Mouse (Mus musculus) forebrain, embryonic 12.5 days (tissue): Measurements from ENCODE around the gene Gm10097. TPM values are rescaled to one million over a fixed set of nuclear protein-coding genes. Genes with fewer than 3 reads are reported as not detected.
A peak's percentile ranks its signal among the peaks of the same experiment; 100 is the strongest.

Experiments
- ATAC-seq: fragments of 200-750 bp; cut with Nextera tagmentation; 2 replicates; pipeline ENCODE4 v1.8.0; 2017; ENCODE audit warnings: moderate TSS enrichment; ENCODE audit not compliant: low FRiP score
- H3K27ac ChIP-seq: fragments of 300-500 bp; sonication (generic); 2 replicates; pipeline ENCODE4 v1.5.1; 2016; ENCODE audit warnings: mild to moderate bottlenecking
- H3K27me3 ChIP-seq: fragments of 300-500 bp; sonication (generic); 2 replicates; pipeline ENCODE4 v1.6.1; 2016; ENCODE audit warnings: mild to moderate bottlenecking
- H3K36me3 ChIP-seq: fragments of 300-500 bp; sonication (generic); replicated peaks from 2 replicates; pipeline ENCODE4 v1.6.1; 2016; ENCODE audit warnings: mild to moderate bottlenecking
- H3K4me1 ChIP-seq: fragments of 300-500 bp; sonication (generic); 2 replicates; pipeline ENCODE4 v1.6.1; 2016
- H3K4me2 ChIP-seq: fragments of 300-500 bp; sonication (generic); 2 replicates; pipeline ENCODE4 v1.6.1; 2016; ENCODE audit warnings: mild to moderate bottlenecking, moderate library complexity
- H3K4me3 ChIP-seq: fragments of 300-500 bp; sonication (generic); replicated peaks from 2 replicates; pipeline ENCODE4 v1.5.1; 2016; ENCODE audit warnings: mild to moderate bottlenecking
- H3K9ac ChIP-seq: fragments of 300-500 bp; sonication (generic); 2 replicates; pipeline ENCODE4 v1.6.1; 2016; ENCODE audit warnings: mild to moderate bottlenecking
- H3K9me3 ChIP-seq: fragments of 300-500 bp; sonication (generic); 2 replicates; pipeline ENCODE4 v1.6.1; 2016
- WGBS: fragments of 180-500 bp; shearing (Covaris S2); methylation state at CpG from one replicate; pipeline ENCODE4 v1.1.7; 2016; 5-methylcytosine and 5-hydroxymethylcytosine counted together
- polyA plus RNA-seq: library from polyadenylated mRNA; unstranded; fragments of >200 nt; fragmentation: Nextera tagmentation; extraction: Ambion mirVana; gene quantifications from 2 replicates; pipeline ENCODE4 v1.2.1, GENCODE M21; 2016

Gene Gm10097
- 0.09 TPM in 1 of 2 replicates, not detected in the other for polyA plus RNA-seq

DNA sequence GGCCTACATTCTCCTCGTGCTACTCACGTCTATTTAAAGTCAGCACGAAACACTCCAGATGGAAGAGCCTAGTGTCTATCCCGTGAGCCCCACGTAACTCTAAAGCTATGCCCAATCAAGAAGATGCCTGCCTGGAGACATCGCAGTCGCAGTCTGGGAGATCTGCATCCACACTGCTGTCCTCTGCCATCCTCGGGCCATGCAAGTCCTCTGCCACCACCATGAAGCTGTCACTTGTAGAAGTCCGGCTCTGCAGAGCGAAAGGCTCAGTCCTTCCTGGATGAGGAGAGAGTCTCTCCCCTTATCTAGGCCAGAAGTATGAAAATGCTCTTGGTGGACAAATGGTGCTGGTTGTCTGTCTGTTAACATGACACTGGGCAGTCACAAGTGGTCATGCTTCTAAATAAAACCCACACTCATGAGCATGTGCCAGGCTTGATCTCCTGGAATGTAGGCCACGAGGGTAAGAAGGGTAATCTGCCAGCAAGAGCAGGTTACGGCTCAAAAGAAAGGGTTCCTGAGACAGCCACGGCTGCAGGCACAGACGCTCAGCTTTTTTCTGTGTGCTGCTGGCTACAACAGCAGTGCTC lies at the start of gene Gm10097:
Gene Gm10097 (plus strand): TSS at position 517 of the 590 bp plus-strand sequence.
- H3K27ac ChIP-seq = no peak within 1 kb of the TSS
- ATAC-seq = no peak
- no peaks in the 10 kb centered on the region for H3K36me3 ChIP-seq
- no peaks in the 10 kb centered on the region for H3K27me3 ChIP-seq
- no peaks in the 10 kb centered on the region for H3K9me3 ChIP-seq
- H3K4me1 ChIP-seq = no peaks in the 10 kb centered on the region
- no peak within 1 kb of the TSS for H3K9ac ChIP-seq
- 87% methylated on average over 14 of the region's 14 CpGs for WGBS
- no peak within 1 kb of the TSS for H3K4me3 ChIP-seq
- H3K4me2 ChIP-seq = no peak within 1 kb of the TSS

DNA sequence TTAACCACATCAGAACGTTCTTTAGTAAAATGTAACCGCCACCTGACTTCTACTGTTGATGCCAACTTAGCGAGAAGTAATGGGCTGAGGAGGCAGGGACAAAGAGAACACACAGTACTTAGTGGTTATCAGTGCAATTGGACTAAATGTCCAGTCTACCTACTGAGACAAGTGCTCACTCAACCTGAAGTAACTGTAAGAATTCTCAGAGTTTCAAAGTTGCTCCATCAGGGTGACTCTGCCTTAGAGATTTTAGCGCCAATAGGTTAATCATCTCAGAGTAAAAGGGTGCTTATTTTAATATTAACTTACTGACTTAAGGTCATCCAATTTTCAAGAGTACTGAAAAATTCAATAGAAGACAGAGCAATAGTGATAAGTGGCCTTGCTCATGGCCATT lies 43.1 kb upstream of the Gm10097 start:
- H3K9me3 ChIP-seq = no peaks in the 10 kb centered on the region
- no peak for ATAC-seq
- WGBS = 92% methylated on average over 4 of the region's 4 CpGs

DNA sequence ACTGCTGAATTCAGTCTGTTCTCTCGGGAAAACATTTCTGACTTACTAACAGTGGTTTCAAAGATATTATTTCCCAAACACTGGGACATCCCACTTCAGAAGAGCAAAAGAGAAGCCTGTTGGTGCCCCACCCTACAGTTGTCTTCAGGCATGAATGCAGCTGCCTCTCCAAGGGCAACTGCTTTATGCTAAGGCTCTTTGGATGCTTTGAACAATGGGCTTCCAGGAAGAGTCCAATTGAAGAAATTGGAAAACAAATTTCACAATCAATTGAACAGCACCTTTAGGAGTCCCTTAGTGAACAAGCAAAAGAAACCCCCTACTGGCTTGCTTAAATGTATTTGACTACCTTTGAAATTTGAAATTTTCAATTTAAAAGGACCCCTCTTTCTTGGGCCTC lies 41.8 kb upstream of the Gm10097 start:
- no peaks in the 10 kb centered on the region for H3K9me3 ChIP-seq
- no peak overlapping the region for H3K27ac ChIP-seq
- H3K36me3 ChIP-seq = no peaks in the 10 kb centered on the region
- 95% methylated on average over 1 of the region's 1 CpGs for WGBS
- peaks cover 4% of the 10 kb centered on the region for H3K4me1 ChIP-seq
- ATAC-seq = no peak
- H3K4me3 ChIP-seq = no peak overlapping the region
- no peak overlapping the region for H3K4me2 ChIP-seq
- H3K9ac ChIP-seq = no peak overlapping the region
- H3K27me3 ChIP-seq = peaks cover 25% of the 10 kb centered on the region

More for the DNA sequence above, 43.1 kb upstream of the Gm10097 start:
- Histone ChIP-seq H3K27me3 (peaks cover 16% of the 10 kb centered on the region), H3K27ac (no peak overlapping the region), H3K36me3 (no peaks in the 10 kb centered on the region), H3K4me2 (no peak overlapping the region), H3K4me3 (no peak overlapping the region), H3K4me1 (no peaks in the 10 kb centered on the region), H3K9ac (no peak overlapping the region)

DNA sequence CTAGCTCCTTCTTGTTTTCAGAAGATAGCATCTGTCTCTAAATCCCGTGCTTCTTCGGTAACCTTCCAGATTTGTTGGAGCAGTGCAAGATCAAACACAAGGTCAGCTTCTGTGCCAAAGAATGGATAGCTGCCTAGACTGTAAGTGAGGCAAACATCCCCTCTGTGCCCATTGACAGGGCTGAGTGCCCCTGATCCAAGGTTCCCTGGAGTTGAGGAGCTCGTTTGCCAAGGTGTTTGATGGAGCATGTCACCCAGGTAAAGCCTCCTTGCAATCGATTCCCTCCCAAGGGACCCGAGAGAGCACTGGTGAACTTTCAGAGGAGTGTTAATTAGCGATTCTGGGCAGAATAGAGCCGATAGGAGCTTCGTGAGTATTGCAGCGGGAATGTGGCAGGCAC lies 40.7 kb upstream of the Gm10097 start:
- H3K4me1 ChIP-seq = peaks cover 12% of the 10 kb centered on the region
- WGBS = 80% methylated on average over 9 of the region's 9 CpGs
- H3K9me3 ChIP-seq = no peaks in the 10 kb centered on the region
- H3K36me3 ChIP-seq = no peaks in the 10 kb centered on the region
- H3K9ac ChIP-seq = no peak overlapping the region
- H3K4me2 ChIP-seq = no peak overlapping the region
- H3K27me3 ChIP-seq = peaks cover 31% of the 10 kb centered on the region
- H3K27ac ChIP-seq = no peak overlapping the region
- no peak overlapping the region for H3K4me3 ChIP-seq
- ATAC-seq = no peak

DNA sequence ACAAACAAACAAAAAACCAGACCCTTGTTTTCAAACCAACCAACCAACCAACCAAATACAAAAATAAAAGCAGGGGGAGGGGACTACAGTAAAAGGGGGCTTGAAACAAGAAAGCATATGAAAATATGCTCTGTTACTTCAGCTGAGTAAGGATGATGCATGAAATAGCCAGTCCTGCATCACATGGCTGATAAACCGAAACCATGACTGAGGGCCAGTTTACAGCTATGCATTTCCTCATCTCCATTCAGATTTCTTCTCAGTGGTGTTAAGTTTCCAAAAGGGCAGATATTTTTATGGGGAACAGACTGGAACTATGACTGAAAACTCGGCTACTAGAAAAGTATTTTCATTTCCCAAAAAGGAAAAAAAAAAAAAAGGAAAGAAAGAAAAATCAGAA lies 39.8 kb upstream of the Gm10097 start:
- no peak for ATAC-seq
- no peak overlapping the region for H3K27ac ChIP-seq
- H3K36me3 ChIP-seq = no peaks in the 10 kb centered on the region
- peaks cover 34% of the 10 kb centered on the region for H3K27me3 ChIP-seq
- H3K4me1 ChIP-seq = peaks cover 12% of the 10 kb centered on the region
- H3K4me3 ChIP-seq = no peak overlapping the region
- H3K9me3 ChIP-seq = no peaks in the 10 kb centered on the region
- H3K9ac ChIP-seq = no peak overlapping the region
- H3K4me2 ChIP-seq = no peak overlapping the region
- WGBS = 78% methylated on average over 2 of the region's 2 CpGs

DNA sequence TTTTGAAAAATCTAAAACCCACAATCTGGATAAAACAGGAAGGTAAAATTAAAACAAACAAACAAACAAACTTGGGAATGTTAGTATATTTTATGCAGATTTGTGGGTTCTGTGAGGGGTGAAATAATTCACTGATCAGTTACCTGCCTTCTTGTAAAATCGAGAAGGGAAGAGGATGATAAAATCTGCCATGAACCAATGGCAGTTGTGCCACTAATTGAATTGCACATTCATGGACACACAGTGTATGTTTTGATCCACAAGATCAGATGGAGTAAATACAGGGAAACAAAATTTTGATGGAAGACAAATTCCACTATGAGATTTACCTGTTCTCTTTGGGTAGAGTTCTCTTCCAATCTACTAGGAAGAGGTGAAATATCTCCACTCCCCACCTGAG lies 39.1 kb upstream of the Gm10097 start:
- no peak for ATAC-seq
- H3K27ac ChIP-seq = no peak overlapping the region
- H3K4me1 ChIP-seq = peaks cover 12% of the 10 kb centered on the region
- no peak overlapping the region for H3K9ac ChIP-seq
- H3K27me3 ChIP-seq = peaks cover 36% of the 10 kb centered on the region
- no peaks in the 10 kb centered on the region for H3K36me3 ChIP-seq
- H3K9me3 ChIP-seq = no peaks in the 10 kb centered on the region
- 91% methylated on average over 1 of the region's 1 CpGs for WGBS
- no peak overlapping the region for H3K4me2 ChIP-seq
- H3K4me3 ChIP-seq = no peak overlapping the region

DNA sequence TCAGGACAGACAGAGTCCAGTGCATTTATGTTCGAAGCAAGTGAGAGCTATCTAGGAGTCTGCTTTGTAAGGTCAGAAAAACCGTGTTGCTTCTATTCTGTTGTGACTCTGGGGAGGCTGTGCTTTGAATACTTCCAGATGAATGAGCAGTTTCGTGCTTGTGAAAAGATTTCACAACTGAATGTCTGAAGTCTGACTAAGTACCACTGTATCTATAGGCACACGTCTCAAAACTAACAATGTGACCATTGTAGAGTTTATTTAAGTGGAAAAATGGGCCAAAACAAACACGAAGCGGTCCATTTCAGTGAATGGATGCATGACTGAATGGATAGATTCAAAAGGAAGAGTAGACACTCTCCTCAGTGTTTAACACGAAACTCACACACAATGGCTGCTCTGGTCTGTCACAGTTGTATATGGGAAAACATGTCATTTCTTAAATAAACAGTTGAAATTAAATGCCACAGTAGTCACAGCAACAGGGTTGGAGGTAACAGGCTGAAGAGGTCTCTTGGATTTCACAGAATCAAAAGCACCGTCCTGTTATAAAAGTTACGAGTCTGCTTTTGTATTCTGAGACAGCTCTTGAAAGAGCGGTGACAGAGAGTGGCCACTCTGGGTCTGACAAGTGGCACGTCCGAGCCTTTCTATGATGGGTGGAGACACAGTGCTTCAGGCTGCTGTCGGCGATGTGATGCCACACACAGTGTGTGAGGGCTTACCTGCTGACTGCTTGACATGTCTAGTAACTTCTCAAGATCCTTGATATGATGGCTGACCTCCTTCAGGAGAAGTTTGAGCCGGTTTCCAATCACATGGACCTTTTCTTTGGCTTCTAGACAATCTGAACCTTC lies 36.6 kb upstream of the Gm10097 start:
- Histone ChIP-seq H3K4me2 (no peak overlapping the region), H3K4me1 (peaks cover 12% of the 10 kb centered on the region), H3K36me3 (no peaks in the 10 kb centered on the region), H3K9me3 (no peaks in the 10 kb centered on the region), H3K9ac (no peak overlapping the region), H3K27ac (no peak overlapping the region), H3K4me3 (no peak overlapping the region), H3K27me3 (peaks cover 50% of the 10 kb centered on the region)
- ATAC-seq = peak; percentile 70
- WGBS = 29% methylated on average over 15 of the region's 15 CpGs

DNA sequence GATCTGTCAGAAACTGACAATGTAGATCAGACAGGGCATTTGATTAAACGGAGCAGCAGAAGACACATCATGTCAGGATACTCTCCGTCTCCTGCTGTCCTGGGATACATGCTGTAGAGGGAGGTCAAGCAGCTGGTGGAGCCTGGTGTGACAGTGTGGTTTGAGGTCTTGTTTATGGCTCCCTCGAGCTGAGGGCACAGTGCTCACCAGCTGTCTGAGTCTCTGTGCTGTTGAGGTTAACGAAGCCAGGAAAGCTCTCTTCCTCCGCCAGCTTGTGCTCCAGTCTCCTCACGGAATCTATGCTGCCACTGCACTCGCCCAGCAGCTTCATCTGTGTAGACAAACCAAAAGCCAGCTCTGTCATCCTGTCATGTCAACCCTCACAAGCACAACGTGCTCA lies 27.7 kb upstream of the Gm10097 start:
- H3K9ac ChIP-seq = no peak overlapping the region
- WGBS = 79% methylated on average over 8 of the region's 8 CpGs
- no peak overlapping the region for H3K27ac ChIP-seq
- H3K4me2 ChIP-seq = no peak overlapping the region
- peaks cover 16% of the 10 kb centered on the region for H3K27me3 ChIP-seq
- no peaks in the 10 kb centered on the region for H3K4me1 ChIP-seq
- ATAC-seq = no peak
- H3K9me3 ChIP-seq = no peaks in the 10 kb centered on the region
- H3K4me3 ChIP-seq = no peak overlapping the region
- no peaks in the 10 kb centered on the region for H3K36me3 ChIP-seq

DNA sequence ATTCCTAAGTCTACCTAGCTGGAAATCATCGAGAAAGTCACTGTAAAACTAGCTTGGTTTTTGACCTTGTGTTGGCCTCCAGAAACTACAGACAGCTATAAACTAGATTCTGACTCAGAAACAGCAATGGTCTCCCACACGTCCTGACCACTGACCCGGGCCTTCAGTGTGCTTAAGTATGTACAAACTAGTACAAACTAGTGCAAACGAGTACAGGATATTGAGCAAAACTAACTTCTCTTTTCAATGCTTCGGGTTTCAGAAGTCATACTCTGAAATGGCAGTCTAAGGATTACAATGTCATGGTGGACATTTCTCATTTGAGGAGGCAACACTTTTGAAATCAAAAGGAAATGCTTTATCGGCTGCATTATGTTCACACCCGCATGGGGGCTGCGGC lies 24.5 kb upstream of the Gm10097 start:
- Histone ChIP-seq H3K9ac (no peak overlapping the region), H3K9me3 (no peaks in the 10 kb centered on the region), H3K27me3 (no peaks in the 10 kb centered on the region), H3K27ac (no peak overlapping the region), H3K4me1 (no peaks in the 10 kb centered on the region), H3K4me3 (no peak overlapping the region), H3K4me2 (no peak overlapping the region), H3K36me3 (no peaks in the 10 kb centered on the region)
- 86% methylated on average over 8 of the region's 8 CpGs for WGBS
- no peak for ATAC-seq

DNA sequence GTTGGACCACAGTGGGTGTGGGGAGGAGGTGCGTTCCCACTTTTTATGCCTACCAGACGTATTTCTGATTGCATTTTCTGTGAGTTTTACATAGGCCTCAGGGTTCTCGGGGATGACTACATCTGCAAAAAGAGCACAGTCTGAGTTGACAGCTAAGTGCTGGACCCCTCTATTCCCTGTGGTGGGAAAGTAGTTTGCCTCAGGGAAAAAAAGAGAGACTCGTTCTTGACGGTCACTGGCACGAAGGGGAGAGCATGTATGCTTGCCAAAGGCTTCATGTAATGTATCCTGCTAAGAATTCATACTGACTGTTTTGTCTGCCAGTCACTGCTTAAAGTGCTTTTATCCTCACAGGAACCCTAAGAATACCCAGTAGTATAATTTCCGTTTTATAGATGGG lies 23.8 kb upstream of the Gm10097 start:
- no peak overlapping the region for H3K9ac ChIP-seq
- H3K4me2 ChIP-seq = no peak overlapping the region
- no peak overlapping the region for H3K4me3 ChIP-seq
- no peaks in the 10 kb centered on the region for H3K27me3 ChIP-seq
- H3K36me3 ChIP-seq = no peaks in the 10 kb centered on the region
- no peak overlapping the region for H3K27ac ChIP-seq
- WGBS = 86% methylated on average over 7 of the region's 7 CpGs
- no peak for ATAC-seq
- no peaks in the 10 kb centered on the region for H3K9me3 ChIP-seq
- H3K4me1 ChIP-seq = no peaks in the 10 kb centered on the region

DNA sequence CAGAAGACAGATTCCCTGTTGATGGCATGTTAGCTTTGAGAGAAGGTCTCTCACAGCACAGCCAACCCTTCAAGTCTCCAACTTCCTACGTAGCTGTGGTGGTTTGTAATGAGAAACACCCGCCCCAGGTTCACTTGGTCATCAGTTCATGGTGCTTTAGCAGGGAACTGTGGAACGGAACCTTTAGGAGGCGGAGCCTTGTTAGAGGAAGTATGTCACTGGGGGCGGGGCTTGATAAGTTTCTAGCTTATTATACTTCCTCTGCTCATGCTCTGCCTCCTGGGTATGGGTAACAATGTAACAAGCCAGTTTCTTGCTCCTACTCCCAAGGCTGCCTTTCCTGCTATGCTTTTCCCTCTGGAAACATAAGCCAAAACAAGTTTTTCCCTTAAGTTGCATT lies 23.3 kb upstream of the Gm10097 start:
- Histone ChIP-seq H3K4me2 (no peak overlapping the region), H3K36me3 (no peaks in the 10 kb centered on the region), H3K4me3 (no peak overlapping the region), H3K4me1 (no peaks in the 10 kb centered on the region), H3K27me3 (no peaks in the 10 kb centered on the region), H3K9me3 (no peaks in the 10 kb centered on the region), H3K27ac (no peak overlapping the region), H3K9ac (no peak overlapping the region)
- 89% methylated on average over 5 of the region's 5 CpGs for WGBS
- no peak for ATAC-seq

DNA sequence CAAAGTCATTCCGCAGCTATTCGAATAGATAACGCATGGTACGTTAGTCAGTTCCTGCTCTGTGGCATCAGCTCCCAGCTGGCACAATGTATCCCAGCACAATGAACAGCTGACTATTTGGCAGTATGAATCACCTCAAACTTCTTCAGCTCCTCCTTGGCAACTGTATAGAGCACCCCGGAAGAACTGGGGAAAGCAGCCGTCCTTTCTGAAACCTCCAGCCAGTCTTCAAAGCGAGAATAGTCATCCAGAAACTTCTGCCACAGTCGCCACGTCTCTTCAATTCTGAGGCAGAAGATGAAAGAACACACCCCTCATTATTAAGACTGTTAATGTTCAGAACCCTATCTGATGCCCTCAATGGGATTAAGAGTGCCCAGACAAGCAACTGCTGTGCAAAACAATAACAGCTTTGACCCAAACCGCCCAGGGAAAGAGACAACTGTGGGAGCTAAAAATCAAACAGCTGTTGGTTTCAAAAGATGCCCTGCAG lies 12.7 kb upstream of the Gm10097 start:
- ATAC-seq = no peak
- no peak overlapping the region for H3K4me2 ChIP-seq
- no peak overlapping the region for H3K9ac ChIP-seq
- H3K9me3 ChIP-seq = no peaks in the 10 kb centered on the region
- WGBS = 44% methylated on average over 10 of the region's 10 CpGs
- no peak overlapping the region for H3K27ac ChIP-seq
- H3K4me3 ChIP-seq = no peak overlapping the region
- no peaks in the 10 kb centered on the region for H3K36me3 ChIP-seq
- no peaks in the 10 kb centered on the region for H3K27me3 ChIP-seq
- H3K4me1 ChIP-seq = peaks cover 10% of the 10 kb centered on the region

DNA sequence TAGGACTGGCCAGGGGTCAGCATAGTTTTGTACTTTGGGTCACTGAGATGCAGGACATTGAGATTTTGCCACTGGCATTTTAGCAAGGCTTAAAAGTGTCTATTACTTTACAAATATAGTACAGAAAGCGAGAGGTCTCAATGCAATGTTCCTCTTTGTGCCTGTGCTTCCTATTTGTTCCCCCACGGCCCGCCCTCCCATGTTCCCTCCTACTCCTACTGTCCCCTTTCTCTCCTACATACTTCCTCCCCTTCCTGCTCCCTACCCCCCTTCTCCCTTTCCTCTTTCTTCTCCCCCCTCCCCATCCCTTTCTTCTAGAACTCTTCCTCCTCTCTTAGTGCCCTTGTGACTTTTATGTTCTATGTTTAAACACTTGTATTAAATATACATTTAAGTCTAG lies 12.1 kb upstream of the Gm10097 start:
- Histone ChIP-seq H3K9ac (no peak overlapping the region), H3K27ac (no peak overlapping the region), H3K4me1 (peaks cover 10% of the 10 kb centered on the region), H3K4me2 (no peak overlapping the region), H3K27me3 (no peaks in the 10 kb centered on the region), H3K4me3 (no peak overlapping the region), H3K36me3 (no peaks in the 10 kb centered on the region), H3K9me3 (no peaks in the 10 kb centered on the region)
- no peak for ATAC-seq
- WGBS = 82% methylated on average over 3 of the region's 3 CpGs
